Comparison of ENCODE assay signal across 8 mouse cellular contexts in the genomic region with DNA sequence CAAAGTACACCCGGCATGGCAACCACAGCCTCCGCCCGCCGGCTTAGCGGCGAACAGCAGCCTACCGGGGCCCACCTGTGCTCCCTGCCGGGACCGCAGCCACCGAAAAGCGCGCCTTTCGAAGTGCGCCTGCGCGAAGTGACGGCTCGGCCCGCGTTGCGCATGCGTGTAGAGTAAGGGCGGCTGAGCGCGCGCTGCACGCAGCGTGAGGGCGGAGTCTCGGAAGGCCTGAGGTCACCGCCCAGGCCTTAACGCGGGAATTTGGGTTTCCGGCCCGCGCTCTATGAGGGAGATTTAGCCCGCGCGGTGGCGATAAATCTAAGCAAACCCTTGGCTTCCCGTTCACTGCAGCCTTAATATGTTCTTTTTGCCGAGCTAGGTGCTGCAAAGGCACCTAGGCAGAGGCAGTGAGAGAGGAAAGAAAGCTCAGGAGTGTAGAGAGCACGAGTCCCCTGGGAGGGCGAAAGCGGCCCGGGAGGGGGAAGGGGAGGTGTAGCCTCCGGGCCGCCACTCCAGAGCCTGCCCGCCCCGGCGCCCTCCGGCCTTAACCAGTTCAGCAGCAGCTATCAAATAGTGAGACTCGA. TPM values are rescaled to one million over a fixed set of nuclear protein-coding genes. Genes with fewer than 3 reads are reported as not detected.
A peak's percentile ranks its signal among the peaks of the same experiment; 100 is the strongest.
DNase-seq lines count a peak whose midpoint lies in the region; ATAC-seq and TF ChIP-seq lines count a peak whose summit lies in the region.

A gene (minus strand): TSS at position 143 of the 584 bp plus-strand sequence.

- H3K27me3 ChIP-seq in hindbrain, embryonic 11.5 days (ENCODE audit: control insufficient read depth, insufficient read depth, low read length) = no peaks in the 10 kb centered on the region
- no peaks in the 10 kb centered on the region for H3K27me3 ChIP-seq in lung, postnatal 0 days (replicated peaks; ENCODE audit: insufficient read depth, low read length)

- no peaks in the 10 kb centered on the region for H3K9me3 ChIP-seq in hindbrain, embryonic 11.5 days (ENCODE audit: control insufficient read depth, low read length)
- H3K9me3 ChIP-seq in lung, postnatal 0 days (ENCODE audit: low read length) = no peaks in the 10 kb centered on the region

- peak within 1 kb of the TSS; percentile 43 for H3K4me2 ChIP-seq in hindbrain, embryonic 11.5 days (replicated peaks; ENCODE audit: low read depth, low read length)
- H3K4me2 ChIP-seq in lung, postnatal 0 days (replicated peaks; ENCODE audit: low read depth, low read length) = peak within 1 kb of the TSS; percentile 89

- peak within 1 kb of the TSS; percentile 84 for H3K9ac ChIP-seq in hindbrain, embryonic 11.5 days (ENCODE audit: low read depth, low read length)
- peak within 1 kb of the TSS; percentile 69 for H3K9ac ChIP-seq in lung, postnatal 0 days (replicated peaks; ENCODE audit: low read depth)

- TF ChIP-seq CTCF in lung, postnatal 0 days (IDR thresholded peaks at IDR 0.05) = peak; percentile 44

- peak; percentile 99 for DNase-seq in NIH3T3 (ENCODE audit: low read depth)
- DNase-seq in cerebellum, adult 9-11 months = peak; percentile 94
- peak; percentile 77 to 97 for DNase-seq in frontal cortex, adult 2 months (ENCODE audit: extremely low spot score in 1 of 2, low spot score in 1 of 2)
- DNase-seq in hindbrain, embryonic 11.5 days (ENCODE audit: low spot score) = peak; percentile 99
- DNase-seq in layer of hippocampus, postnatal 10 days (ENCODE audit: low spot score in 2 of 2) = peak; percentile 97 to 98
- DNase-seq in lung, postnatal 0 days (ENCODE audit: low spot score) = peak; percentile 98
- DNase-seq in ovary, postnatal 10 days (ENCODE audit: low spot score) = peak; percentile 94
- DNase-seq in thymus, postnatal 0 days (ENCODE audit: low spot score) = peak; percentile 99

- ATAC-seq in hindbrain, embryonic 11.5 days (ENCODE audit: low FRiP score) = peak; percentile 96
- ATAC-seq in lung, postnatal 0 days = peak; percentile 98

- H3K36me3 ChIP-seq in hindbrain, embryonic 11.5 days (ENCODE audit: control insufficient read depth, insufficient read depth, low read length) = no peaks in the 10 kb centered on the region
- H3K36me3 ChIP-seq in lung, postnatal 0 days (ENCODE audit: insufficient read depth, low read length) = no peaks in the 10 kb centered on the region

- H3K4me3 ChIP-seq in hindbrain, embryonic 11.5 days (ENCODE audit: low read depth, low read length) = peak within 1 kb of the TSS; percentile 60
- peak within 1 kb of the TSS; percentile 69 for H3K4me3 ChIP-seq in lung, postnatal 0 days (ENCODE audit: low read depth, low read length)

- under 1% methylated on average over 53 of the region's 53 CpGs for WGBS in hindbrain, embryonic 11.5 days
- WGBS in lung, postnatal 0 days = under 1% methylated on average over 52 of the region's 53 CpGs

- TF ChIP-seq EP300 in lung, postnatal 0 days (IDR thresholded peaks at IDR 0.05) = no peak

- no peaks in the 10 kb centered on the region; the same call in 1 of the 2 replicates for H3K4me1 ChIP-seq in hindbrain, embryonic 11.5 days (replicated peaks; ENCODE audit: control insufficient read depth, insufficient read depth, low read length)
- no peaks in the 10 kb centered on the region for H3K4me1 ChIP-seq in lung, postnatal 0 days (ENCODE audit: insufficient read depth, low read depth, low read length)

- peak within 1 kb of the TSS; percentile 95 for H3K27ac ChIP-seq in hindbrain, embryonic 11.5 days (ENCODE audit: low read depth, low read length)
- peak within 1 kb of the TSS; percentile 92 for H3K27ac ChIP-seq in lung, postnatal 0 days (ENCODE audit: low read length)

RNA-seq across cellular contexts. Expression of the gene that starts here (rescaled TPM):
- polyA plus RNA-seq in frontal cortex, adult 2 months (2012; rRNA removed) = 0.58 and 0.69 TPM in 2 replicates
- 66.4 and 73.5 TPM in 2 replicates for polyA plus RNA-seq in hindbrain, embryonic 11.5 days (2014; fragmentation: Nextera tagmentation; extraction: Ambion mirVana)
- 1 to 10 TPM; 2.1 to 2.9 TPM for total RNA-seq in layer of hippocampus, postnatal 10 days (2021)
- polyA plus RNA-seq in lung, postnatal 0 days (2015; fragmentation: Nextera tagmentation; extraction: Ambion mirVana) = 4.2 and 5.6 TPM in 2 replicates
- 62.4 and 65.6 TPM in 2 replicates for polyA plus RNA-seq in thymus, postnatal 0 days (2015; fragmentation: Nextera tagmentation; extraction: Ambion mirVana)

Comparison
In these comparisons a context has a peak if more than half of its experiments do, and no peak if none do; other contexts are left out.
1. Peak in every context shown above with its lines: DNase-seq, ATAC-seq, H3K4me3 ChIP-seq and H3K27ac ChIP-seq.
2. Peak in DNase-seq in frontal cortex, adult 2 months; RNA of the gene not detected or under 1 TPM.